Mouse (Mus musculus) midbrain, postnatal 0 days (tissue): ENCODE measurements around the gene Dynlt1a. TPM values are rescaled to one million over a fixed set of nuclear protein-coding genes. Genes with fewer than 3 reads are reported as not detected.
"Not testable (repeated sequence)": the region's sequence is repeated elsewhere in the genome, so short reads cannot be mapped to it uniquely, and the experiment has no call there.

Experiments
- ATAC-seq: fragments of 200-750 bp; cut with Nextera tagmentation; 2 replicates; pipeline ENCODE4 v1.8.0; 2017; ENCODE audit warnings: moderate number of reproducible peaks, mild to moderate bottlenecking, moderate TSS enrichment, moderate library complexity; ENCODE audit not compliant: low FRiP score
- DNase-seq: peaks from one replicate; pipeline ENCODE4 v3.0.0-alpha.2; 2015; ENCODE audit warnings: low spot score
- H3K27ac ChIP-seq: fragments of 300-500 bp; sonication (generic); 2 replicates; pipeline ENCODE4 v1.5.1; 2014; ENCODE audit warnings: low read depth, mild to moderate bottlenecking, low read length, mixed read lengths
- H3K27me3 ChIP-seq: fragments of 300-500 bp; sonication (generic); 2 replicates; pipeline ENCODE4 v1.6.1; 2014; ENCODE audit warnings: low read length, control low read depth, mixed read lengths; ENCODE audit not compliant: insufficient read depth
- H3K36me3 ChIP-seq: fragments of 300-500 bp; sonication (generic); 2 replicates; pipeline ENCODE4 v1.6.1; 2014; ENCODE audit warnings: low read length, control low read depth, mixed read lengths; ENCODE audit not compliant: insufficient read depth
- H3K4me1 ChIP-seq: fragments of 300-500 bp; sonication (generic); 2 replicates; pipeline ENCODE4 v1.6.1; 2014; ENCODE audit warnings: mild to moderate bottlenecking, control low read depth, antibody characterized with exemption, low read length, mixed read lengths; ENCODE audit not compliant: insufficient read depth
- H3K4me2 ChIP-seq: fragments of 300-500 bp; sonication (generic); 2 replicates; pipeline ENCODE4 v1.6.1; 2014; ENCODE audit warnings: low read depth, mild to moderate bottlenecking, low read length, mixed read lengths; ENCODE audit not compliant: poor library complexity, severe bottlenecking
- H3K4me3 ChIP-seq: fragments of 300-500 bp; sonication (generic); 2 replicates; pipeline ENCODE4 v1.5.1; 2014; ENCODE audit warnings: low read depth, mild to moderate bottlenecking, low read length, moderate library complexity
- H3K9ac ChIP-seq: fragments of 300-500 bp; sonication (generic); replicated peaks from 2 replicates; pipeline ENCODE4 v1.6.1; 2014; ENCODE audit warnings: mild to moderate bottlenecking, low read length, moderate library complexity, mixed read lengths; ENCODE audit not compliant: poor library complexity, severe bottlenecking
- H3K9me3 ChIP-seq: fragments of 300-500 bp; sonication (generic); 2 replicates; pipeline ENCODE4 v1.6.1; 2016; ENCODE audit warnings: low read length, control low read depth
- WGBS: fragments of 180-500 bp; shearing (Covaris S2); extraction: QIAGEN DNeasy Blood & Tissue Kit; methylation state at CpG from one replicate; pipeline ENCODE4 v1.1.7; 2014; 5-methylcytosine and 5-hydroxymethylcytosine counted together
- polyA plus RNA-seq: library from polyadenylated mRNA; unstranded; fragments of >200 nt; fragmentation: Nextera tagmentation; extraction: Ambion mirVana; gene quantifications from 2 replicates; pipeline ENCODE4 v1.2.1, GENCODE M21; 2015
- total RNA-seq: library from RNA; depleted of rRNA; stranded (reverse); fragments of >200 nt; gene quantifications from 2 replicates; pipeline ENCODE4 v1.2.3, GENCODE M21; 2014

Dynlt1a gene
- total and polyA plus RNA-seq, 2 experiments from 2014 or later: 32.6 to 44.0 TPM

DNA sequence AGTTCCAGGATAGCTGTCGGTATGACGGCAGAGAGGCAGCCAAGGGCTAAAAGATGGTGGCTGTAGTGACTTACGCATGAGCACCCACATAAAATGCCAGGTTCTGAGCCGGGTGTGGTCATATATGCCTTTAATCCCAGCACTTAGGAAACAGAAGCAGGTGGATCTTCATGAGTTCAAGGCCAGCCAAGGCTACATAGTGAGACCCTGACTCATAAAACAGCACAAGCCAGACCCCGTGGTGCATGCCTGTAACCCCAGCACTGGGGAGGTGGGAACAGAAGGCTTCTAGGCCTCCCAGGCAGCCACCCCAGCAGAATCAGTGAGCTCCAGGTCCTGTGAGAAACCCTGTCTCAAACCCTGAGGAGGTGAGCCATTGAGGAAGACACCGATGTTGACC, 12.4 kb downstream of the Dynlt1a start:
- H3K27me3 ChIP-seq, H3K27ac ChIP-seq, H3K4me3 ChIP-seq, DNase-seq, H3K9me3 ChIP-seq, H3K9ac ChIP-seq, H3K4me1 ChIP-seq, ATAC-seq, H3K4me2 ChIP-seq, H3K36me3 ChIP-seq: not testable (repeated sequence)
- WGBS: 96% methylated on average over 5 of the region's 6 CpGs

DNA sequence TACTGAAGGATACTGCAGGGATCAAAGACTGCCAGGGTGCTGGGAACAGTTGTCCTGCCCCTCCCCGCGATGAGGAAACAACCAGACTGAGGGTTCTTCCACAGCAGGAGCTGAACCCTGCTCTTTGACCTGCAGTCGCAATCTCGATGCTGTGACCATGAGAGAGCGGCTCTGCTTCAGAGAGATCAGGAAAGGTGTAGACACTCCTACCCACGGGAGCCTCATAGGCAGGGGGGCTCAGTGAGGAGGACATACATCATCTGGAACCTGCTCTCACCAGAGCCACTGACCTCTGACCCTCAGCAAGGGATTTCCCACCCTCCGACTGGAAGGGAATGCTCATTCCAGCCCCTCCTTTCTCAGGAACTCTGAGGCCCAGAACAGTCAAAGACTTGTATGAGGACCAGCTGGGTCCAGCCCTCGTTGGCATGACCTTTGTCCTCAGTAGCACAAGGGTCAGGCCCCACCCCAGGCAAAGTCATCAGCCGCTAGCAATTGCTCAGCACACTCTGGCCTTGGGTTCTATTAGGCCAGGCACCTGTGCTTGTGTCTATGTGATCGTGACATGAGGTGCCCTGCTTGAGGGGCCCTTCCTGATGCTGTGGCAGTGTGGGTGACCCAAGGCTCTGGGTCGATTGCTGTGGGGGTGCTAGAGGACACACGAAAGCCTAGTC, 17.0 kb downstream of the Dynlt1a start:
- peak; percentile 39; the same call in 1 of the 2 replicates for ATAC-seq
- WGBS: 68% methylated on average over 5 of the region's 12 CpGs
- not testable (repeated sequence) for H3K4me2 ChIP-seq, H3K9ac ChIP-seq, H3K27ac ChIP-seq, H3K27me3 ChIP-seq, H3K9me3 ChIP-seq, H3K36me3 ChIP-seq, H3K4me1 ChIP-seq, H3K4me3 ChIP-seq, DNase-seq

- ATAC-seq, DNase-seq, H3K4me3 ChIP-seq, H3K36me3 ChIP-seq, H3K27ac ChIP-seq, H3K27me3 ChIP-seq, H3K9ac ChIP-seq, H3K4me2 ChIP-seq, H3K9me3 ChIP-seq, H3K4me1 ChIP-seq: not testable (repeated sequence)
- WGBS: 91% methylated on average over 9 of the region's 15 CpGs
Observed at GRCm38 (mm10) chr17:6297060-6297795, 20.1 kb downstream of the Dynlt1a start.

- not testable (repeated sequence) for H3K9me3 ChIP-seq, H3K4me3 ChIP-seq, H3K27ac ChIP-seq, DNase-seq, H3K4me1 ChIP-seq, H3K9ac ChIP-seq, H3K4me2 ChIP-seq, ATAC-seq, H3K27me3 ChIP-seq, H3K36me3 ChIP-seq
- no CpG with 5 or more reads among the region's 5 CpGs for WGBS
Observed at GRCm38 (mm10) chr17:6293882-6294281, 23.4 kb downstream of the Dynlt1a start.

DNA sequence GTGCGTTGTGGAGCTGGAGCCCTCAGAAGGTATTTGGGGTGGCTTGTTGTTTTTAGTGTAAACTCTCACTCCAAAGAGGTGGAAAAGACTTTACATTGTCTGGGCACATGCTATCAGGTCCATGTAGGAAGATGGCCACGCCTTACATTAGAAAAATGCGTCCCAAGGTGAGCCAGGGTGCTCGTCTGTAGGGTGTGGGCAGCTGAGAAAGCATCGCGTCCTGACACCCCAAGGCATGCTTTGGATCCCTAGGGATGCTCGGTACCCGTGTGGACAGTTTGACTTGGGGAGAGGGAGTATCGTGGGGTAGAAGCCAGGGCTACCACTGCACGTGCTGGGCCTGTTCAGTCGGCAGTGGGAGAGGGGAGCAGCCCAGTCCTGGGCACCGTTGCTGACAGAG, 28.3 kb downstream of the Dynlt1a start:
- not testable (repeated sequence) for DNase-seq, H3K4me1 ChIP-seq, H3K27ac ChIP-seq, H3K9ac ChIP-seq, H3K36me3 ChIP-seq, H3K9me3 ChIP-seq, ATAC-seq, H3K4me3 ChIP-seq, H3K4me2 ChIP-seq, H3K27me3 ChIP-seq
- WGBS: 94% methylated on average over 9 of the region's 12 CpGs

DNA sequence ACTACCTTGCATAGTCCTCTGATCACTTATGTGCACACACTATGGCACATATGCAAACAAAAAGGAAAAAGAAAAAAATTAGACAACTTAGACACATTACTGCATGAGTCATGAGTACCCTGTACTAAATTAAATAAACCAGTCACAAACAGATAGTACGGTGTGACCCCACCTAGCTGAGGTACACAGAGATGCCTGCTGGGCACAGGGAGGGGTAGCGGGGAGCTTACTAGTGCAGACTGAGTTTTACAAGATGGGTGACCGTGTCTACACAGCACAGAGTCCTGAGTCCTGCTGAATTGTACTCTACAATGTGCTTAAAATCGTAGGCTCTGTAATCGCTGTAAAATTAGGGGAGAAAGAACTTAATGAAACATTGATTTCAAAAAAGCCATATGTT, 31.1 kb downstream of the Dynlt1a start:
- H3K36me3 ChIP-seq, H3K4me2 ChIP-seq, ATAC-seq, H3K9me3 ChIP-seq, H3K4me1 ChIP-seq, DNase-seq, H3K27ac ChIP-seq, H3K27me3 ChIP-seq, H3K4me3 ChIP-seq, H3K9ac ChIP-seq: not testable (repeated sequence)
- WGBS: 93% methylated on average over 5 of the region's 5 CpGs

GRCm38 (mm10) chr17:6283137-6283536, 34.2 kb downstream of the Dynlt1a start:
- not testable (repeated sequence) for H3K27ac ChIP-seq, H3K27me3 ChIP-seq, H3K36me3 ChIP-seq, DNase-seq, ATAC-seq, H3K4me1 ChIP-seq, H3K9me3 ChIP-seq, H3K9ac ChIP-seq, H3K4me3 ChIP-seq, H3K4me2 ChIP-seq
- 98% methylated on average over 7 of the region's 10 CpGs for WGBS

DNA sequence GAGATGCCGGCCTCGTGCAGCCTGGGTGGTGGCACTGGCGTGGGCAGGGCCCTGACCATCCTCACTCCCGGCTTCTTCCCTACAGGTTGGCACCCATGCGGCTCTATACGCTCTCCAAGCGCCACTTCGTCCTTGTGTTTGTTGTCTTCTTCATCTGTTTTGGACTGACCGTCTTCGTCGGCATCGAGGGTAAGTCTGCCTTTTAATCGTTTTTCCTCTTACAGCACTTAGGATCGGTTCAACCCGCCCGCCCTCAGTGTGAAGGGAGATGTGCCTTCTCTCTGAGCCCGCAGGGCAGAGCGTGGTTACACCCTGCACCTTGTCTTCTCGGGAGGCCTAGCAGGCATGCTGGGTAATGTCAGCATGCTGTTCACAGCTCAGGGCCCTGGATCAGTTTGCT, 36.8 kb downstream of the Dynlt1a start:
- not testable (repeated sequence) for H3K4me2 ChIP-seq, H3K4me3 ChIP-seq, DNase-seq, H3K9ac ChIP-seq, H3K27ac ChIP-seq, H3K9me3 ChIP-seq, H3K27me3 ChIP-seq, H3K4me1 ChIP-seq, H3K36me3 ChIP-seq, ATAC-seq
- WGBS: 95% methylated on average over 17 of the region's 19 CpGs

DNA sequence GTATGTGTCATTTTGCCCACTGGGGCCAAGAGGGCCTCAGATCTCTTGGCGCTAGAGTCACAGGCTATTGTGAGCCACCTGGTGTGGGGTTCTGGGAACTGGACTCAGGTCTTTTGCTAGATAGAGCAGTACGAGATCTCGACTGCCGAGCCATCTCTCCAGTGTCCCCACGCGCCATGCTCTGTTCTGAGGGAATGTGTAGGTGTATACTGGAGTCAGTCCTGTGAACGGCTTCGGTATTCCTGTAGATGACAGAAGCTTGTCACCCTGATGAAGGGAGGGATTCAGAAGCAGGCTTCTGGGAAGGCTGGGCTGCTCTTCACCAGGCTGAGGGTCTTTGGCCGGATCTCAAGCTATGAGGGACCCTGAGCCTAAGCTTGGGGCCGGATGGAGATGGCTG, 37.5 kb downstream of the Dynlt1a start:
- not testable (repeated sequence) for DNase-seq, H3K36me3 ChIP-seq, H3K27ac ChIP-seq, H3K9me3 ChIP-seq, H3K4me1 ChIP-seq, H3K27me3 ChIP-seq, H3K4me2 ChIP-seq, H3K4me3 ChIP-seq, ATAC-seq, H3K9ac ChIP-seq
- 87% methylated on average over 7 of the region's 10 CpGs for WGBS
